Mouse (Mus musculus): ENCODE results near the gene Rgs16. TPM values are rescaled to one million over a fixed set of nuclear protein-coding genes. Genes with fewer than 3 reads are reported as not detected.

Rgs16 gene
- 2.6 and 2.9 TPM in 2 replicates for polyA plus RNA-seq (2016; fragmentation: Nextera tagmentation; extraction: Ambion mirVana)

DNA sequence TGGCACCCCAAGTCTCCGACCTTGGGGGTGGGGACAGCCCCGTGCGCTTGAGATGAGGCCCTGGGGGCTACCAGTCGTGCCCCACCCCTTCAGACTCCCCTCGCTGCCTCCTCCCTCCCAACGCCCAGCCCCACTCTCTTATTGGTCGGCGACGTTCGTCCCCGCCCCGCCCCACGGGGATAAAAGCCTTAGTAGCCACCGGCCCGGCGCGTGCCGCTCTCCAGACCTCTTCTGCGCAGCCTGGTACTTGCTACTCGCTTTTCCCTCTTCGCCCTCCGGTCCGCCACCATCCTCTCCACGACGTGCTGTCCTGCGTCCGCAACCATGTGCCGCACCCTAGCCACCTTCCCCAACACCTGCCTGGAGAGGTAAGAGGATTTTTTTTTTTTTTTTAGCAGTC is at the start of gene Rgs16:
Rgs16 (plus strand) TSS at position 205 of the 400 bp plus-strand sequence.
- under 1% methylated on average over 28 of the region's 28 CpGs for WGBS
- peaks cover 4% of the 10 kb centered on the region; the same call in 1 of the 2 replicates for H3K36me3 ChIP-seq
- peak within 1 kb of the TSS; percentile 42 for H3K27ac ChIP-seq
- no peaks in the 10 kb centered on the region for H3K9me3 ChIP-seq
- peaks cover 75% of the 10 kb centered on the region for H3K27me3 ChIP-seq (ENCODE audit: insufficient read depth, poor library complexity, severe bottlenecking)
- DNase-seq (ENCODE audit: low spot score): peak; percentile 87
- H3K4me3 ChIP-seq: peak within 1 kb of the TSS; percentile 61
- H3K4me1 ChIP-seq: peaks cover 24% of the 10 kb centered on the region

DNA sequence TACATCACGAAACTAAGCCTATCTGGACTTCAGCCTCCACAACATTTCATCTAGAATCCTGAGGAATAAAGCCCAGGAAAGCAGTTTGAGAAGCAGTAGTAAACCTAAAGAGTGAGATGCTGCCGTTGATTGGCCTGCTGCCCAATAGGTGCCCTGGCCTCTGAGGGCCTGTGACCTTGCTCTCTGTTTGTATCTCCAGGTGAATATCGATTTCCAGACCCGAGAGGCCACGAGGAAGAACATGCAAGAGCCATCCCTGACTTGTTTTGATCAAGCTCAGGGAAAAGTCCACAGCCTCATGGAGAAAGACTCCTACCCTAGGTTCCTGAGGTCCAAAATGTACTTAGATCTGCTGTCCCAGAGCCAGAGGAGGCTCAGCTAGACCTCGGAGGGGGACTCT is 47.6 kb upstream of the Rgs16 start:
- H3K9me3 ChIP-seq: no peaks in the 10 kb centered on the region
- H3K27me3 ChIP-seq (ENCODE audit: insufficient read depth, poor library complexity, severe bottlenecking): peaks cover 15% of the 10 kb centered on the region
- 78% methylated on average over 6 of the region's 6 CpGs for WGBS

DNA sequence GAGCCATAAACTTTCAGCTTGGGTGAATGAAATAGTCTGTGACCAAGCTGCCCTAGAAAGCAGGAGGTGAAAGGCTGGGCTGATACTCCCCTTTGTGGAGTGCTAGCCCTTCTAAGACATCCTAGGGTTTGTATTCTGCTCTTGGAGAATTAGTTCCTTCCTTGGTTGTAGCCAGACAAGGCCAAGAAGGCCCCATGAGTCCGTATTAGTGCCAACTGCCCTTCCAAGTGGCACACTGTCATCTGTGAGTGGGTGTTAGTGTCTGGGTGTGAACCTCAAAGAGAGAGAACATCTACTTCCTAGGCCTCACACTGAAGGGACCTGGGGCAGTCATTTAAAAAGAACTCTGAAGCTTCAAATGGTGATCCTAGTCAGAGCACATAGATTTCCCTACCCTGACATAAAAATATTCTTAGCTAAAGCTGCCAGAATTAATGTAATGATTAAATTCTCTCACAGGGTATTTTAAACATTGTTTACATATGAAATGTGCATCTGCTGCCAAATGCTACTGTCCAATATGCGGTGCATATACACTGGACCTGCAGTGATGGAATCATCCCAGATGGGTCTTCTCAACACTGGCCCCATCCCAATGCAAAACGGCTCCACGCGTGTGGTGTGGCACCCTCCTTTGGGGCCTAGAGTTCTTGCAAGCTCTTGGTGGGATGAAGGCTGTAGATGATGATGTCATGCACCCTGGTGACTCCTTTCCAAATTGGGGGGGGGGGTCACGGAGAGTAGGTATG is 45.6 kb upstream of the Rgs16 start:
- Histone ChIP-seq H3K36me3 (no peaks in the 10 kb centered on the region), H3K4me3 (no peak overlapping the region), H3K27ac (no peak overlapping the region), H3K27me3 (ENCODE audit: insufficient read depth, poor library complexity, severe bottlenecking) (peaks cover 15% of the 10 kb centered on the region), H3K9me3 (no peaks in the 10 kb centered on the region), H3K4me1 (peaks cover 11% of the 10 kb centered on the region)
- DNase-seq (ENCODE audit: low spot score): no peak
- 84% methylated on average over 6 of the region's 6 CpGs for WGBS

More for the DNA sequence above, 47.6 kb upstream of the Rgs16 start:
- DNase-seq (ENCODE audit: low spot score): no peak
- Histone ChIP-seq H3K36me3 (no peaks in the 10 kb centered on the region), H3K27ac (no peak overlapping the region), H3K4me1 (no peaks in the 10 kb centered on the region), H3K4me3 (no peak overlapping the region)

- H3K4me3 ChIP-seq: no peak overlapping the region
- no peak for DNase-seq (ENCODE audit: low spot score)
- no peak overlapping the region for H3K27ac ChIP-seq
- H3K9me3 ChIP-seq: no peaks in the 10 kb centered on the region
- H3K4me1 ChIP-seq: peaks cover 12% of the 10 kb centered on the region
- peaks cover 15% of the 10 kb centered on the region for H3K27me3 ChIP-seq (ENCODE audit: insufficient read depth, poor library complexity, severe bottlenecking)
- H3K36me3 ChIP-seq: no peaks in the 10 kb centered on the region
- WGBS: 85% methylated on average over 10 of the region's 10 CpGs
These were observed 44.8 kb upstream of the Rgs16 start for GRCm38 (mm10) chr1:153695398-153695797.

DNA sequence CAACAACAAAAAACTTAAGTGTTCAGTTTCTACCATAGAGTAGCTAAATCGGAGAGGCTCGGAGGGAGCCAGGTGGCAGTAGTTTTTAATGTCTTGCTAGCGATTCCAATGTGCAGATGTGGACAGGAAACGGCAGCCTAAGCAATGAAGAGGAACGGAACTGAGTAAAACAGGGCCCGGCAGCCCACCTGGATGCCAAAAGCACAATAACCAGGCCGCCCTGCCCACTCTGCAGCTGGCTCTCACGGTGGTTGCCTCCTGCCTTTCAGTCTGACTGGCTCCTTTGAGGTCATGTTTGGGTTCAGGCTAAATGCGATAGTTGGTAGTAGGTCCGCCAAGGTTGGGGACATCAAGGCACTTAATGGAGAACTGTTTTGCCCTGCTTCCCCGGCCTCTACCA is 44.1 kb upstream of the Rgs16 start:
- 92% methylated on average over 11 of the region's 11 CpGs for WGBS
- Histone ChIP-seq H3K4me1 (peaks cover 12% of the 10 kb centered on the region), H3K9me3 (no peaks in the 10 kb centered on the region), H3K4me3 (no peak overlapping the region), H3K27me3 (ENCODE audit: insufficient read depth, poor library complexity, severe bottlenecking) (peaks cover 20% of the 10 kb centered on the region), H3K27ac (no peak overlapping the region), H3K36me3 (no peaks in the 10 kb centered on the region)
- DNase-seq (ENCODE audit: low spot score): no peak

DNA sequence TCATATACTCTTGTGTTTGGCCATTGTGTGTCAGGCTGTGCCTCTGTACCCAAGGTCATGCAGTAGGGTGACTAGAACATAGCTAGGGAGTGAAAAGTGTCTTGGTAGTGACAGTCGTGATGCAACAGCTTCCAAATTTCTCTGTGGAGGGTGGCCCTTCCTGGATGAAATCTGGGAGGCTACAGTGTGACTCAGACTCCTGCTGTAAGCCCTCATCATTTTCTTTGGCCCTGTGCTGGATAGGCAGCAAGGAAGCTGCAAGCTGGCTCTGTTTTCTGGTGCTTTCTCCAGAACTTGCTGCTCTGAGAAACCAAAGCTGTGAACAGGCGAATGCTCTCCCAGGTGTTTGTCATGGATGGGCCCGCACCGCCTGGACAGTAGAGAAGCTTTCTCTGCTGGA is 43.6 kb upstream of the Rgs16 start:
- 85% methylated on average over 4 of the region's 4 CpGs for WGBS
- Histone ChIP-seq H3K9me3 (no peaks in the 10 kb centered on the region), H3K4me3 (no peak overlapping the region), H3K27ac (no peak overlapping the region), H3K4me1 (peaks cover 12% of the 10 kb centered on the region), H3K27me3 (ENCODE audit: insufficient read depth, poor library complexity, severe bottlenecking) (peaks cover 25% of the 10 kb centered on the region), H3K36me3 (no peaks in the 10 kb centered on the region)
- no peak for DNase-seq (ENCODE audit: low spot score)

- WGBS: 76% methylated on average over 16 of the region's 16 CpGs
- Histone ChIP-seq H3K9me3 (no peaks in the 10 kb centered on the region), H3K4me1 (peaks cover 17% of the 10 kb centered on the region), H3K27me3 (ENCODE audit: insufficient read depth, poor library complexity, severe bottlenecking) (peaks cover 25% of the 10 kb centered on the region), H3K27ac (no peak overlapping the region), H3K4me3 (no peak overlapping the region), H3K36me3 (no peaks in the 10 kb centered on the region)
- no peak for DNase-seq (ENCODE audit: low spot score)
These were observed 42.4 kb upstream of the Rgs16 start for GRCm38 (mm10) chr1:153697581-153698251.

DNA sequence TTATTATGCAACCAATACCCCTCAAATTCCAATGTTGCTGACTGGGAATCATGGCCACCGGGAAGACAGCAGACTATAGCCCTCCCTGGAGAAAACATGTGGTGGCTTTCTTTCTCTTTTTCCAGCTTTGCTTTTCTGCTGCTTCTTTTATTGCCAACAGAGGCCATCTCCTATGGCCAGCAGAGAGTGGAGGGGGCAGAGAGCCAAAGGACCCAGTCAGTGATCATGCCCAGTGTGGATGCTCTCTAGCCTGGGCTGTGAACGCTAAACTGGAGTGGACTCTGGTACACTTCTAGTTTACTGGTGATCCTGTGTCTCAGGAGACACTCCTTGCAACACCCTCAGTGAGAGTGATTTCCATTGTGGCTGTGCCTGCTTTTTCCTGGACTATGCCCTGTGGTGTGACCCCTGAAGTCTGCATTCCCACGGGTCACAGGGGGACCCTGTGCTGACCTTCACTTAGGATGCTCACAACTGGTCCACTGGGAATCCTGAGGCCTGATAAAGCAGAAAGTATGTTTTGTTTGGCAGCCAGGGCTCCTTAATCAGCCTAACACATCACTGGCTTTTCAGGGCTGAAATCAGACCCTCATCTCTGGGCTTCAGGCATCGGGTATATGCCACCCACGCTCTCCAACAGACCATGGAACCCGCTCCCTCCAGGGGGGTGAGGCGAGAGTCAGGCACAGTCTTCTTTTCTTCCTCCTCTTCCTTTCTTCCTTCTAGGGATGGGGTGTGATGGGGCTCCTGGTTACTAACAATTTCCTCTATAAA is 41.7 kb upstream of the Rgs16 start:
- Histone ChIP-seq H3K4me1 (peaks cover 25% of the 10 kb centered on the region), H3K27me3 (ENCODE audit: insufficient read depth, poor library complexity, severe bottlenecking) (peaks cover 29% of the 10 kb centered on the region; the same call in 1 of the 2 replicates), H3K4me3 (no peak overlapping the region), H3K9me3 (no peaks in the 10 kb centered on the region), H3K36me3 (no peaks in the 10 kb centered on the region), H3K27ac (no peak overlapping the region)
- 65% methylated on average over 7 of the region's 7 CpGs for WGBS
- no peak for DNase-seq (ENCODE audit: low spot score)

DNA sequence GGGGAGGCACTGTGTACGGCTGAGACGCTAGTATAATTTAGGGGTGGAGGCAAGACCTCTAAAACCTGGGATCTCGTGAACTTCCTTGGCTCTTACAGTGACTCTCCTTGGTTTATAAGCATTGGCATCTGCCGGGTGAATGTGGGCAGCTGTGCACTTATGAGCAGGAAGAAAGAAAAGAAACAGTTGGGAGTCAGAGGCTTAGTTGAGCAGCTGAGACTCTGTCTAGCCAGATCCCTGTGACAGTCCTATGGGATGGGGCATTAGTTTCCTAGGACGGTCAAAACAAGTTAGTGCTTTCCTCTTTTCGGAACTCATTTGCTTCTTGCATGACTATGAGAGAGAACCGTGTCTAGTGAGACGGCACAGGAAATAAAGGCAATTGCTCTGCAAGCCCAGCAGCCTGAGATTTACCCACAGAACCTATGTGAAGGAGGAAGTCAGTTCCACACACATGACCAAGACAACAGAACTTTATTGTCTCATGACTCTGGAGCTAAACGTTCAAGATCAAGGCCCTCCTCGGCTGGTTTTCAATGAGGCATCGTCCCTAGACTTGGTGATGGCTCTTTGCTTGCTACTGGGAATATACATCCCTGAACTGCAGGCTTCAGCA is 39.6 kb upstream of the Rgs16 start:
- WGBS: 82% methylated on average over 11 of the region's 11 CpGs
- Histone ChIP-seq H3K4me1 (peaks cover 38% of the 10 kb centered on the region), H3K27me3 (ENCODE audit: insufficient read depth, poor library complexity, severe bottlenecking) (peaks cover 33% of the 10 kb centered on the region; the same call in 1 of the 2 replicates), H3K4me3 (no peak overlapping the region), H3K9me3 (no peaks in the 10 kb centered on the region), H3K36me3 (no peaks in the 10 kb centered on the region), H3K27ac (no peak overlapping the region)
- no peak for DNase-seq (ENCODE audit: low spot score)

DNA sequence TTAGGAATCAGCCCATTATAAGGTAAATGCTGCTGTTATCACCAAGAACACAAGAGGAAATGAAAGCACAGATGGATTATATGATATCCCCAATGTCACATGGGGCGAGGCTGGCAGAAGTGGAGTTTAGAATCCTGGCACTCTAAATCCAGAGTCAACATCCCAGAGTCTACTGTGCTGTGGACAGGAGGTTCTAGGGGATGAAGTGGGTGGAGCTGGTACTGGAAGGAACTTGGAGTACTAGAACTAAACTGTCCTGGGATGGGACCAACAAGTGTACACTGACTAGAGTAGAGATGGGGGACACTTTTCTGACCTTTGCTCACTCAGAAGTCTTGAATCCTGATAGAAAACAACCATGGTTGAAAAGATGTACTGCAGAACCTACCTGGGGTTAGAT is 38.7 kb upstream of the Rgs16 start:
- DNase-seq (ENCODE audit: low spot score): no peak
- H3K4me1 ChIP-seq: peaks cover 38% of the 10 kb centered on the region
- no peaks in the 10 kb centered on the region for H3K9me3 ChIP-seq
- 83% methylated on average over 1 of the region's 1 CpGs for WGBS
- H3K4me3 ChIP-seq: no peak overlapping the region
- no peak overlapping the region for H3K27ac ChIP-seq
- H3K36me3 ChIP-seq: no peaks in the 10 kb centered on the region
- peaks cover 26% of the 10 kb centered on the region; the same call in 1 of the 2 replicates for H3K27me3 ChIP-seq (ENCODE audit: insufficient read depth, poor library complexity, severe bottlenecking)

- H3K4me3 ChIP-seq: no peak overlapping the region
- no peaks in the 10 kb centered on the region for H3K9me3 ChIP-seq
- DNase-seq (ENCODE audit: low spot score): no peak
- no peak overlapping the region for H3K27ac ChIP-seq
- H3K36me3 ChIP-seq: no peaks in the 10 kb centered on the region
- peaks cover 22% of the 10 kb centered on the region; the same call in 1 of the 2 replicates for H3K27me3 ChIP-seq (ENCODE audit: insufficient read depth, poor library complexity, severe bottlenecking)
- H3K4me1 ChIP-seq: peaks cover 38% of the 10 kb centered on the region
- 72% methylated on average over 8 of the region's 8 CpGs for WGBS
These were observed 37.8 kb upstream of the Rgs16 start for GRCm38 (mm10) chr1:153702166-153702852.

DNA sequence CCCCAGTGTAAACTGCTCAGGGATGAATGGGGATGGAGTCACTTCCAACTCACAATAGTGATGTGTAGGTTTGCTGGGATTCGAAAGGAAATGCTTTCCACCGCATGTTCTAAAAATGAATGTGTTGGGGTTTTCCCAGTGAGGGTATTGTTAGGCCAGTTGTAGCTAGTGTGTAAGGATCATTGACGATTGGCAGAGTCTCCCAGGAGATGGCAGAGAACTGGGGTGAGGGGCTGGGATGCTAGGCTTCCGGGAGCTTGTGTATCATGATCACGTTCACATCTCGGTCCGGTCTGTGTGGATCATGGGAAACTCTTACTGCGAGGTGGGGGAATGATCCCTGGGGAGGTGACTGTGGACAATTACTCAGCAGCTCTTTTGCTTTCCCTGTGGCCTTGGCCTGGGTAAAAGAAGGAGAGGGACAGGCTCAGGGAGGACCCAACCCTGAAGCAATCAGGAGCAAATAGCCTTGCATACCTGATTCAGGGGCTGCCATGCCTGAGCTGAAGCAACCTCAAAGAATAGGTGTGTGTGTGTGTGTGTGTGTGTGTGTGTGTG is 37.2 kb upstream of the Rgs16 start:
- H3K27me3 ChIP-seq (ENCODE audit: insufficient read depth, poor library complexity, severe bottlenecking): peaks cover 22% of the 10 kb centered on the region; the same call in 1 of the 2 replicates
- DNase-seq (ENCODE audit: low spot score): no peak
- no peak overlapping the region for H3K4me3 ChIP-seq
- H3K4me1 ChIP-seq: peaks cover 38% of the 10 kb centered on the region
- H3K36me3 ChIP-seq: no peaks in the 10 kb centered on the region
- 63% methylated on average over 8 of the region's 8 CpGs for WGBS
- no peaks in the 10 kb centered on the region for H3K9me3 ChIP-seq
- H3K27ac ChIP-seq: peak overlapping the region; percentile 64; the same call in 1 of the 2 replicates
